Mouse (Mus musculus): ENCODE data around the gene Zfp422.

GRCm38 (mm10) chr6:116664031-116664430 lies 35.2 kb upstream of the Zfp422 start:
- no peak for TF ChIP-seq CTCF (IDR thresholded peaks at IDR 0.05)
- no peak for TF ChIP-seq EP300 (IDR thresholded peaks at IDR 0.05; ENCODE audit: insufficient read depth, low read depth, low read length)

All from heart, adult 2 months (tissue).